Mouse (Mus musculus): ENCODE measurements around the gene Fbxl13.

Gene Fbxl13

DNA sequence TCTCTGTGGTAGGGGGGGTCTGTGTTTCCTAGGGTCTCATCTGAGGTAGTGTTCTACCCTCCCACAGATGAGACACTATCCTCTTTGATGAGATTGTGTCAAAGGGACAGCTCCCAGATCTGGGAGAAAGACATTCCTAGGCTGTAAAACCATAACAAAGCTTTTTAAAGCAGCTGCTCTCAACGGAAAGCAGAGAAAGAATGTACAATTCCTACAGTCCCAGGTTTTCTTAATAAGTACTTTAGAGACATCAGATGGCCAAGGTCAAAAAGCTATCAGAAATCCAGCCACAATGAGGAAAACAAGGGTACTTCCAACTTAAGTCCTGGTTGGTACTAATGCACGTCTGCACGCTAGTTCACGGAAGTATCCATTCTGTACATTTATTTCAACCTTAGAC is 103.2 kb downstream of the Fbxl13 start:
- no peak overlapping the region for H3K4me3 ChIP-seq (replicated peaks; ENCODE audit: low read length)
- H3K4me1 ChIP-seq (replicated peaks; ENCODE audit: low read depth, low read length) = no peaks in the 10 kb centered on the region
- no peaks in the 10 kb centered on the region for H3K9me3 ChIP-seq (ENCODE audit: low read length)
- no peaks in the 10 kb centered on the region for H3K36me3 ChIP-seq (ENCODE audit: insufficient read depth, low read length)
- TF ChIP-seq CTCF (conservative IDR thresholded peaks at IDR 0.05; ENCODE audit: low read length) (no peak), NANOG (IDR thresholded peaks at IDR 0.05; ENCODE audit: borderline replicate concordance, low read length) (peak; percentile 15; the same call in 1 of the 2 replicates)
- no peaks in the 10 kb centered on the region for H3K27me3 ChIP-seq (ENCODE audit: insufficient read depth, low read length)

DNA sequence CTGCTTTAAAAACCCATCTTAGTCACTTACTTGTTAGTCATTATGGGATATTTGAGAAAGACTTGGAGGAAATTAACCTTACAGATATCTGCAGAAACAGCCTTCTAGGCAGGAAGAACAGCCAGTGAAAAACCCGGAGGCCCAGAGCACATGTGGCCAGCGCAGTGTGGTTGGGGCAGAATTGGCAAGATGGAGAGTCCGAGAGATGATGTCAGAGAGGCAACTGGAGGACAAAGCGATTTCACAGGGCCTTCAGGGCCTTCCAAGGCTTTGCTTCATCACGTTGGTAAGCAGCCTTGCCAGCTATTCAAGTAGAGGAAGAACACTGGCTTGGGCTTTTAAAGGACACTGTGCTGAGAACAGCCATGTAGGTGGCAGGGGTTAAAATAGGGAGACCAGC is 112.5 kb downstream of the Fbxl13 start:
- Histone ChIP-seq H3K9me3 (ENCODE audit: low read length) (peaks cover 6% of the 10 kb centered on the region; the same call in 1 of the 2 replicates), H3K4me1 (replicated peaks; ENCODE audit: low read depth, low read length) (no peaks in the 10 kb centered on the region), H3K27me3 (ENCODE audit: insufficient read depth, low read length) (no peaks in the 10 kb centered on the region), H3K4me3 (replicated peaks; ENCODE audit: low read length) (no peak overlapping the region), H3K36me3 (ENCODE audit: insufficient read depth, low read length) (no peaks in the 10 kb centered on the region)
- TF ChIP-seq NANOG (IDR thresholded peaks at IDR 0.05; ENCODE audit: borderline replicate concordance, low read length) (no peak), CTCF (conservative IDR thresholded peaks at IDR 0.05; ENCODE audit: low read length) (no peak), POU5F1 (IDR thresholded peaks at IDR 0.05; ENCODE audit: borderline replicate concordance, low read length) (no peak)

DNA sequence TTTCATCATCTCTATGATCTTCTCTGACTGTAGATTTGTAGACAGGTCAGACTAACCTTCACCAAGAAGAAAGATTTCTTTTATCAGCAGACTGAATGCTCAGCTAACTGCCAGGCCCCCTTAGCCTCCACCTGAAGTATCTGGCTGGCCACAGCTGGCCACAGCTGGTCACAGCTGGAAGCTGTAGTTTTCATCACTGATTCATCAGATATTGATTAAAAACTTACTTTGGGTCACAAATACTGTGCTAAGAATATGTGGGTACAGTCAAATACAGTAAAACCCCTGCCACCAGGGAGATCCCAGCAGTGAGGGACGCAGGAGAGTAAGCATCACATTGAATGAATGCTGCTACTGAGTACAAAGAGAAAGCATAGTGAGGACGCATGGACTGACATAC is 113.3 kb downstream of the Fbxl13 start:
- Histone ChIP-seq H3K36me3 (ENCODE audit: insufficient read depth, low read length) (no peaks in the 10 kb centered on the region), H3K9me3 (ENCODE audit: low read length) (peaks cover 6% of the 10 kb centered on the region; the same call in 1 of the 2 replicates), H3K27me3 (ENCODE audit: insufficient read depth, low read length) (no peaks in the 10 kb centered on the region), H3K4me1 (replicated peaks; ENCODE audit: low read depth, low read length) (no peaks in the 10 kb centered on the region), H3K4me3 (replicated peaks; ENCODE audit: low read length) (no peak overlapping the region)
- no peak for TF ChIP-seq NANOG (IDR thresholded peaks at IDR 0.05; ENCODE audit: borderline replicate concordance, low read length)
- TF ChIP-seq CTCF (conservative IDR thresholded peaks at IDR 0.05; ENCODE audit: low read length) = no peak
- TF ChIP-seq POU5F1 (IDR thresholded peaks at IDR 0.05; ENCODE audit: borderline replicate concordance, low read length) = no peak

DNA sequence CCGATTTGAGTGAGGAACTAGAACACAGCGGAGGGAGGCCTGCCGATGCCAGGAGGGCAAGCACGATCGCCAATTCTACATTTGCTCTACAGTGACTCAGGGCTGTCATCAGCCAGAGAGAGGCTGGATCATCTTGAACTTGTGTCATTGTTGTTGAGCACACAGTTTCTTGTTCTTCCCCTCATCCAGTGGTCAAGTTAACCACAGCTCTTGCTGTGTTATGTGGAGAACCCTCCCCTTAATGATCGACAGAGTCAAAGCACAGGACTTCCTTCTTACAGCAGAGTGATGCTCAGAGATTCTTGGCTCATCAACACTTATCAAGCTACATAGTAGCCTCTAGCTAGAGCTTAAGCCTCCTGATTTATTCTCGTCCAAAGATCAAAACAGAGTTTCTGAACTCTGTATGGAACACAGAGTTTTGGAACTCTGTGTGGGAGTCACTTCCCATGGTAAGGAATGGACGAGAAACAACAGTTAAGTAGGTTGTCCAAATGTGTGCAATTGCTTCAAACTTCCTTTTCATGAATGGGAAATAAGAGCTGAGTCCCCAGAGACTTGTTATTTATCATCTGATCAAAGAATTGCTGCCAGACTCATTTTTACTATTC is 116.2 kb downstream of the Fbxl13 start:
- no peaks in the 10 kb centered on the region for H3K4me1 ChIP-seq (replicated peaks; ENCODE audit: low read depth, low read length)
- TF ChIP-seq NANOG (IDR thresholded peaks at IDR 0.05; ENCODE audit: borderline replicate concordance, low read length) (no peak), CTCF (conservative IDR thresholded peaks at IDR 0.05; ENCODE audit: low read length) (no peak)
- H3K9me3 ChIP-seq (ENCODE audit: low read length) = peaks cover 6% of the 10 kb centered on the region; the same call in 1 of the 2 replicates
- H3K4me3 ChIP-seq (replicated peaks; ENCODE audit: low read length) = no peak overlapping the region
- no peaks in the 10 kb centered on the region for H3K27me3 ChIP-seq (ENCODE audit: insufficient read depth, low read length)
- no peaks in the 10 kb centered on the region for H3K36me3 ChIP-seq (ENCODE audit: insufficient read depth, low read length)

DNA sequence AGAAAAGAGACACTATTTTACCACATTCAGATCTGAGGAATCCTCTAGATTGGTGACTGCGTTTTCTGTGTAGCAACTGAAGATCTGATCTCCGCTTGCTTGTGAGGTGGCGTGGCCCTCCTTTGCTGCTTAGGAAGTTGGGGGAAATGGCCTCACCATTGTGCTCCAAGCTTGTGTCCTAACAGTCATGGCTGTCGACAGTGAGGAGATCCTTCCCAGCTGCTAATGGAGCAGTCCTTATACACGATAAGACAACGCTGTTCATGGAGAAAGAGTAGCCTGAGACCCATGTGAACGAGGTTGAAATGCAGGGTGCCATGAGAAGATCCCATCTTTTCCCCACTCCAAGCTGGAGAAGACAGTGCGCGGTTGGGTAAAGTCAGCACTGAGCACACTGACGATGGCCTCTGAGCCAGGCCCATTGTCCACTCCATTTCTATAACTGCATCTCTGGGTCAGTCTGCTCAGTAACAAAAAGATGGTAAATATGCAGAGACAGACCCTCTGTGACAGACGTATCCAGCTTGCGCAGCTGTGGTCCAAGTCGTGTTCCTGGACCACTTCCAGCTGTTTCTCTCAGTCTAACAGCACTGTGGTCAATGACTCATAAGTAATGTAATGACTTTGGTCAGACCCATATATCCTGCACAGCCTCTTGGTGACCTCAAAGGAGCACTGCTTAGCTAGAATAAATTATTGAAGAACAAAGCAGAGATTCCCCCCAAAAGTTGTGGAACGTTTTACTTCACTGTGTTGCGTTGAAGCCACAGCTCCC is 117.2 kb downstream of the Fbxl13 start:
- H3K4me3 ChIP-seq (replicated peaks; ENCODE audit: low read length) = no peak overlapping the region
- H3K36me3 ChIP-seq (ENCODE audit: insufficient read depth, low read length) = no peaks in the 10 kb centered on the region
- peaks cover 6% of the 10 kb centered on the region; the same call in 1 of the 2 replicates for H3K9me3 ChIP-seq (ENCODE audit: low read length)
- no peaks in the 10 kb centered on the region for H3K27me3 ChIP-seq (ENCODE audit: insufficient read depth, low read length)
- no peak for TF ChIP-seq NANOG (IDR thresholded peaks at IDR 0.05; ENCODE audit: borderline replicate concordance, low read length)
- no peak for TF ChIP-seq CTCF (conservative IDR thresholded peaks at IDR 0.05; ENCODE audit: low read length)
- TF ChIP-seq POU5F1 (IDR thresholded peaks at IDR 0.05; ENCODE audit: borderline replicate concordance, low read length) = no peak
- H3K4me1 ChIP-seq (replicated peaks; ENCODE audit: low read depth, low read length) = no peaks in the 10 kb centered on the region

DNA sequence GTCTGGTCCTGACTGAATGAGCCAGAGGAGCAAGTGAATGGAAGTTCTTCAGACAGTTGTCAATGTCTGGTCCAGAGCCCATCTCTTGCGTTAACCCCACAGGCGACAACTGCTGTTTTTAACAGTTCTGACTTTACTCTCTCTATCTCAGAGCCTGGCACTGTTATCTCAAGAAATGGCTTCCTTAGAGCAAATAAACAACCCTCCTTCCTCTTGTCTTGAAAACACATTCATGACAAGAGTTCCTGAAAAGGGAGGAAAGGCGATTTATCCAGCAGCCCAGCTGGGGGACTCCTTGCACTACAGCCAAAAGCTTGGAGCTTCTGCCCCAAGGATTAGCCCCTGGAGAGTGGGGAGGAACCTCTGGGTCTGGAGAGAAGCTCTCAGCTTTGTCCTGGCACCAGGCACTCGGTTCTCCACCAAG is 117.9 kb downstream of the Fbxl13 start:
- TF ChIP-seq CTCF (conservative IDR thresholded peaks at IDR 0.05; ENCODE audit: low read length) (no peak), POU5F1 (IDR thresholded peaks at IDR 0.05; ENCODE audit: borderline replicate concordance, low read length) (no peak), NANOG (IDR thresholded peaks at IDR 0.05; ENCODE audit: borderline replicate concordance, low read length) (no peak)
- Histone ChIP-seq H3K9me3 (ENCODE audit: low read length) (peaks cover 6% of the 10 kb centered on the region; the same call in 1 of the 2 replicates), H3K36me3 (ENCODE audit: insufficient read depth, low read length) (no peaks in the 10 kb centered on the region)

DNA sequence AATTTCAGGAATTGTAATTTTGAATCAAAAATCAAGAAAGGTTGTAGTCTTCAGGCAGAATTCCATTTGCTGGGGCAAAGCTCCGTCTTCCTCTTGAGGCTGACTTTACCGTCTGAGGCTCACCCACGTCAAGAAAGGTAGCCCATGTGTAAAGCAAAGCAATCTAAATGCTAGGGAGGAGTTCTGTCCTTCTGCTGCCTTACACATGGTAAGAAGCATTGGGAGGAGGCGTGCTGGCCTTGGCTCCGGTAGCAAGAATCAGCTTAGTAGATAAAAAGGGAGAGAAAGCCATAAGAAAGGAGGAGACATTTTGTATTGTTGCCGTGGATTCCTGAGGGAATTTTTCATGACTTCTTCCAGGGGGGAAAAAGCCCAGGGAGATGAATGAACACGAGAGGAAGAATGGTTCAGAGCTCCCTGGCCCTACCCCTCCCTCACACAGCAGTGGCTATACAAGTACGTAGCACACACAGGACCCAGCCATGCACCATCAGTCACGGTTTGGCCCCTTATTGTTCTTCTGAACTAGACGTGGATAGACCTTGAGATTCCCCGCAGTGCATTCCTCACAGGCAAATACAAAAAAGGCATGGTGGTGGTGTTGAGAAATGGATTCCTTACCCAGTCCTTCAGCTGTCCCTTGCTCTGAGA is 118.5 kb downstream of the Fbxl13 start:
- no peak for TF ChIP-seq NANOG (IDR thresholded peaks at IDR 0.05; ENCODE audit: borderline replicate concordance, low read length)
- no peak for TF ChIP-seq POU5F1 (IDR thresholded peaks at IDR 0.05; ENCODE audit: borderline replicate concordance, low read length)
- no peak for TF ChIP-seq CTCF (conservative IDR thresholded peaks at IDR 0.05; ENCODE audit: low read length)
- peaks cover 6% of the 10 kb centered on the region; the same call in 1 of the 2 replicates for H3K9me3 ChIP-seq (ENCODE audit: low read length)

More for the DNA sequence above, 117.9 kb downstream of the Fbxl13 start:
- no peaks in the 10 kb centered on the region for H3K4me1 ChIP-seq (replicated peaks; ENCODE audit: low read depth, low read length)
- H3K4me3 ChIP-seq (replicated peaks; ENCODE audit: low read length) = no peak overlapping the region
- no peaks in the 10 kb centered on the region for H3K27me3 ChIP-seq (ENCODE audit: insufficient read depth, low read length)

DNA sequence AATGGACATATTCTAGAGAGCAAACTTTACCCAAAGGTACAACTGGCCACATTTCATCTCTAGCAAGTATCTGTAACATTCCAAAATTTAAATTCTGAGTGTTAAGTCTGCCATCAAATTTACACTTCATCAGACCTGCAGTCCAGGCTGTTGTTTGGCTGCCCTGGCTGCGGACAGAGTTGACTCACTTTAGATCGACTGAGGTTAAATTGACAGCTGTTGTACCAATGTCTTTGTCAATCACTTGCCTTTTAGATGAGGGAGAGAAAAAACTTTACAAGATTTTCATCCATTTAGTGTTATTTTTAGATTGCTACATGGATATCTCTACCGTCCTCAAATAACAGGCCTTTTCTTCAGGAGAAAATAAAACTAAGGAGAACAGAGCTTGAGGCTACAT is 126.3 kb downstream of the Fbxl13 start:
- 0 out of 2 replicates have a peak, but pooled peaks cover 4% of the 10 kb centered on the region for H3K27me3 ChIP-seq (ENCODE audit: insufficient read depth, low read length)
- no peak overlapping the region for H3K4me3 ChIP-seq (replicated peaks; ENCODE audit: low read length)

More for the DNA sequence above, 118.5 kb downstream of the Fbxl13 start:
- no peak overlapping the region for H3K4me3 ChIP-seq (replicated peaks; ENCODE audit: low read length)
- H3K27me3 ChIP-seq (ENCODE audit: insufficient read depth, low read length) = no peaks in the 10 kb centered on the region
- H3K4me1 ChIP-seq (replicated peaks; ENCODE audit: low read depth, low read length) = no peaks in the 10 kb centered on the region
- no peaks in the 10 kb centered on the region for H3K36me3 ChIP-seq (ENCODE audit: insufficient read depth, low read length)

More for the DNA sequence above, 126.3 kb downstream of the Fbxl13 start:
- H3K36me3 ChIP-seq (ENCODE audit: insufficient read depth, low read length) = no peaks in the 10 kb centered on the region
- peaks cover 3% of the 10 kb centered on the region; the same call in 1 of the 2 replicates for H3K9me3 ChIP-seq (ENCODE audit: low read length)
- TF ChIP-seq NANOG (IDR thresholded peaks at IDR 0.05; ENCODE audit: borderline replicate concordance, low read length) (no peak), CTCF (conservative IDR thresholded peaks at IDR 0.05; ENCODE audit: low read length) (no peak), POU5F1 (IDR thresholded peaks at IDR 0.05; ENCODE audit: borderline replicate concordance, low read length) (no peak)
- peaks cover 18% of the 10 kb centered on the region for H3K4me1 ChIP-seq (replicated peaks; ENCODE audit: low read depth, low read length)
